Mouse (Mus musculus): ENCODE measurements around the gene Wwc1. TPM values are rescaled to one million over a fixed set of nuclear protein-coding genes. Genes with fewer than 3 reads are reported as not detected.

Wwc1 gene
- polyA plus RNA-seq, 1 experiment from 2014 or later = 7.8 TPM

GRCm38 (mm10) chr11:35932121-35932885, 48.0 kb downstream of the Wwc1 start:
- no peak overlapping the region for H3K4me2 ChIP-seq (ENCODE audit: low read depth, low read length)
- ATAC-seq (ENCODE audit: low read depth) = no peak
- H3K4me3 ChIP-seq (ENCODE audit: low read length) = no peak overlapping the region
- no peaks in the 10 kb centered on the region for H3K27me3 ChIP-seq (ENCODE audit: control insufficient read depth, insufficient read depth, low read depth, low read length)
- peaks cover 14% of the 10 kb centered on the region for H3K4me1 ChIP-seq (replicated peaks; ENCODE audit: control insufficient read depth, insufficient read depth, low read length)
- no peaks in the 10 kb centered on the region for H3K36me3 ChIP-seq (ENCODE audit: control insufficient read depth, insufficient read depth, low read length)
- H3K9me3 ChIP-seq (ENCODE audit: control insufficient read depth, low read length) = no peaks in the 10 kb centered on the region
- peak overlapping the region; percentile 75 for H3K27ac ChIP-seq (ENCODE audit: low read length)
- H3K9ac ChIP-seq (ENCODE audit: low read length) = no peak overlapping the region
- WGBS = 71% methylated on average over 14 of the region's 14 CpGs

DNA sequence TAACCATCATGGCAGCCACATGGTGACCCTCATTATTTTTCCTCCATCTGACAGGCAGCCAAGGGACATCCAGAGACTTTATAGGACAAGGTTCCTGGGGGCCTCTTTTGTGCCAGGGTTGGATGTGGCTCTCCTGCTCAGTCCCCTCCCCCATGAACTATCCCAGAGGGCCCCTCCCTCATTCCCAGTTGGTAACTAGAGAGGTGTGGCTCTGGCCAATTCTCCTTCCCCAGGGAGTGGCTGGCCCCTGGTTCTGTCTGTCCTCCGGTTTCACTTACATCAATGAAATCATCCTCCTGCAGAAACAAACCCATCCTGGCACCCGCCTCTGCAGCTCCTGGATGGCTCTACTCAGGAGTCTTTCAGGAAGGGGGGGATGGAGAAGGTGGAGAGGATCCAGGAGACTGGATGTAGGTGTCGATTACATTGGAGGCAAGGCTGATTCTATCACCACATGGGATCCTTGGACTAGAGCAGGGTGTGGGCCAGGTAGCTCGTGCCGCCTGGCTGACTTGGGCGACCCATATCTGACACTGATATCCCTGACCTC, 49.7 kb downstream of the Wwc1 start:
- Histone ChIP-seq H3K9me3 (ENCODE audit: control insufficient read depth, low read length) (no peaks in the 10 kb centered on the region), H3K27ac (ENCODE audit: low read length) (no peak overlapping the region), H3K4me3 (ENCODE audit: low read length) (no peak overlapping the region), H3K4me2 (ENCODE audit: low read depth, low read length) (no peak overlapping the region), H3K9ac (ENCODE audit: low read length) (no peak overlapping the region), H3K36me3 (ENCODE audit: control insufficient read depth, insufficient read depth, low read length) (no peaks in the 10 kb centered on the region), H3K4me1 (replicated peaks; ENCODE audit: control insufficient read depth, insufficient read depth, low read length) (peaks cover 12% of the 10 kb centered on the region), H3K27me3 (ENCODE audit: control insufficient read depth, insufficient read depth, low read depth, low read length) (no peaks in the 10 kb centered on the region)
- WGBS = 83% methylated on average over 6 of the region's 6 CpGs
- no peak for ATAC-seq (ENCODE audit: low read depth)

GRCm38 (mm10) chr11:35928453-35928852, 51.9 kb downstream of the Wwc1 start:
- Histone ChIP-seq H3K9me3 (ENCODE audit: control insufficient read depth, low read length) (no peaks in the 10 kb centered on the region), H3K9ac (ENCODE audit: low read length) (no peak overlapping the region), H3K4me1 (replicated peaks; ENCODE audit: control insufficient read depth, insufficient read depth, low read length) (peaks cover 17% of the 10 kb centered on the region), H3K36me3 (ENCODE audit: control insufficient read depth, insufficient read depth, low read length) (no peaks in the 10 kb centered on the region), H3K27me3 (ENCODE audit: control insufficient read depth, insufficient read depth, low read depth, low read length) (no peaks in the 10 kb centered on the region), H3K4me2 (ENCODE audit: low read depth, low read length) (no peak overlapping the region), H3K4me3 (ENCODE audit: low read length) (no peak overlapping the region), H3K27ac (ENCODE audit: low read length) (no peak overlapping the region)
- 92% methylated on average over 12 of the region's 12 CpGs for WGBS
- no peak for ATAC-seq (ENCODE audit: low read depth)

DNA sequence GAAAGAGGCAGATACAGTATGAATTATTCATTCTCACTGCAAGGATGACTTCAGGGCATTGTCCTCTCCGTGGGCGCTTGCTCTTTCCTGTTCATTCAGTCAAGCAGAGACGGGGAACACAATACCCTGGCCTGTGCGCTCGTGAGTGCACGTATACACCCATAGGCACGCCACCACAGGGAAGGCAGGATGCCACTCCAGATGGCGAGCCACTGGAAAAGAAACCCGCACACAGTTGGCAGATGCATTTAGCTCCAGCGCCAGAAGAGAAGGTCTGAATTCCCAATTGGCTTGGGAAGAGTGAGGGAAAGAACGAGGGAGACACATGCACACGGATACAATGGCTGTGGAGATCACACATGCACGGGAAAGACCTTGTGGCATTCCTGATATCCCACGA, 53.0 kb downstream of the Wwc1 start:
- no peak overlapping the region for H3K4me2 ChIP-seq (ENCODE audit: low read depth, low read length)

DNA sequence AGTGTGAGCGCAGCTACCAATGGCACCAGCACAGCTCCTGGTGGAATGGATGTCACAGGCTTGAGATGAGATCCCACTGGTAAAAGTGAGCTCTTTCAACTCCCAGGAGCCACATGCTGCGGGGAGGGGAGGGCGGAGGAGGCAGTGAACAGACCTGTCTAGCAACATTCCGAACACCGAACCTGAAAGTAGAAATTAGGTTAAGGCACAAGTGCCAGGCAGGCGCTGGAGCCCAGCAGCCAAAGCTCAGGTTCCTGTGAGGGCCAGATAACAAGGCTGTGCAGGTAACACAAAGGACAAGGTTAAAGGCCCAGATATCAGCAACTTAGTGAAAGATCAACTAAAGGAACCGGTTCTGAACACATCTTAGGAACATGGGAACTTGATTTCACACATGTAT, 54.7 kb downstream of the Wwc1 start:
- no peak overlapping the region for H3K4me3 ChIP-seq (ENCODE audit: low read length)
- no peaks in the 10 kb centered on the region for H3K9me3 ChIP-seq (ENCODE audit: control insufficient read depth, low read length)
- H3K4me2 ChIP-seq (ENCODE audit: low read depth, low read length) = no peak overlapping the region
- H3K27ac ChIP-seq (ENCODE audit: low read length) = peak overlapping the region; percentile 91
- peaks cover 37% of the 10 kb centered on the region for H3K4me1 ChIP-seq (replicated peaks; ENCODE audit: control insufficient read depth, insufficient read depth, low read length)
- no peak overlapping the region for H3K9ac ChIP-seq (ENCODE audit: low read length)
- peak; percentile 87 for ATAC-seq (ENCODE audit: low read depth)
- no peaks in the 10 kb centered on the region for H3K27me3 ChIP-seq (ENCODE audit: control insufficient read depth, insufficient read depth, low read depth, low read length)
- 51% methylated on average over 7 of the region's 7 CpGs for WGBS
- no peaks in the 10 kb centered on the region for H3K36me3 ChIP-seq (ENCODE audit: control insufficient read depth, insufficient read depth, low read length)

More for the DNA sequence above, 53.0 kb downstream of the Wwc1 start:
- H3K9ac ChIP-seq (ENCODE audit: low read length) = no peak overlapping the region
- peaks cover 24% of the 10 kb centered on the region for H3K4me1 ChIP-seq (replicated peaks; ENCODE audit: control insufficient read depth, insufficient read depth, low read length)
- no peaks in the 10 kb centered on the region for H3K9me3 ChIP-seq (ENCODE audit: control insufficient read depth, low read length)
- no peak for ATAC-seq (ENCODE audit: low read depth)
- WGBS = 73% methylated on average over 14 of the region's 14 CpGs
- no peak overlapping the region for H3K4me3 ChIP-seq (ENCODE audit: low read length)
- no peak overlapping the region for H3K27ac ChIP-seq (ENCODE audit: low read length)
- H3K36me3 ChIP-seq (ENCODE audit: control insufficient read depth, insufficient read depth, low read length) = no peaks in the 10 kb centered on the region
- no peaks in the 10 kb centered on the region for H3K27me3 ChIP-seq (ENCODE audit: control insufficient read depth, insufficient read depth, low read depth, low read length)

GRCm38 (mm10) chr11:35922205-35922873, 58.0 kb downstream of the Wwc1 start:
- Histone ChIP-seq H3K4me3 (ENCODE audit: low read length) (no peak overlapping the region), H3K9ac (ENCODE audit: low read length) (peak overlapping the region; percentile 12; the same call in 1 of the 2 replicates), H3K4me1 (replicated peaks; ENCODE audit: control insufficient read depth, insufficient read depth, low read length) (peaks cover 48% of the 10 kb centered on the region), H3K27me3 (ENCODE audit: control insufficient read depth, insufficient read depth, low read depth, low read length) (no peaks in the 10 kb centered on the region), H3K4me2 (ENCODE audit: low read depth, low read length) (peak overlapping the region; percentile 30; the same call in 1 of the 2 replicates), H3K27ac (ENCODE audit: low read length) (peak overlapping the region; percentile 88), H3K9me3 (ENCODE audit: control insufficient read depth, low read length) (no peaks in the 10 kb centered on the region), H3K36me3 (ENCODE audit: control insufficient read depth, insufficient read depth, low read length) (no peaks in the 10 kb centered on the region)
- 25% methylated on average over 12 of the region's 12 CpGs for WGBS
- ATAC-seq (ENCODE audit: low read depth) = no peak

DNA sequence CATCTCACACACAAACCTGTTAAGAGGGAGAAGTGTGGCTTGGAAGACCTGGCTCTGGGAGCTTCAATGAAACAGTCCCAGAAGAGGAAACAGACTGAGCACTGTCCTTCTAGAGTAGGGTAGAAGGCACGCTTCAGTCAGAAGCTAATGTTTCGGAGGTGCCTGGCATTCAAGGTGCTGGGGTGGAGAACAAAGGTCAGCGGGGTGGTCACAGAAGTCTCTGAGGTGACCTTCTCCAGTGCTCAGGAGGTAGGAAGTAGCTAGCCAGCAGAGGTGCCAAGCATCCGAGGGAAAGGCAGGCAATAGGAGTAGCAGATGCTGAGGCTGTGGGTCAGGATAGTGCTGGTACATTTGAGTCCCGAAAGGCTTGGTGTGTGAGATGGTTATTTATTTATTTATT, 59.6 kb downstream of the Wwc1 start:
- Histone ChIP-seq H3K4me1 (replicated peaks; ENCODE audit: control insufficient read depth, insufficient read depth, low read length) (peaks cover 54% of the 10 kb centered on the region), H3K4me2 (ENCODE audit: low read depth, low read length) (peak overlapping the region; percentile 6; the same call in 1 of the 2 replicates), H3K27ac (ENCODE audit: low read length) (peak overlapping the region; percentile 88), H3K27me3 (ENCODE audit: control insufficient read depth, insufficient read depth, low read depth, low read length) (no peaks in the 10 kb centered on the region), H3K36me3 (ENCODE audit: control insufficient read depth, insufficient read depth, low read length) (no peaks in the 10 kb centered on the region), H3K9ac (ENCODE audit: low read length) (peak overlapping the region; percentile 11; the same call in 1 of the 2 replicates), H3K9me3 (ENCODE audit: control insufficient read depth, low read length) (no peaks in the 10 kb centered on the region), H3K4me3 (ENCODE audit: low read length) (no peak overlapping the region)
- no peak for ATAC-seq (ENCODE audit: low read depth)
- 56% methylated on average over 5 of the region's 5 CpGs for WGBS

GRCm38 (mm10) chr11:35919856-35920503, 60.3 kb downstream of the Wwc1 start:
- 35% methylated on average over 9 of the region's 9 CpGs for WGBS
- Histone ChIP-seq H3K4me2 (ENCODE audit: low read depth, low read length) (peak overlapping the region; percentile 6), H3K9me3 (ENCODE audit: control insufficient read depth, low read length) (no peaks in the 10 kb centered on the region), H3K4me1 (replicated peaks; ENCODE audit: control insufficient read depth, insufficient read depth, low read length) (peaks cover 57% of the 10 kb centered on the region), H3K4me3 (ENCODE audit: low read length) (no peak overlapping the region), H3K27me3 (ENCODE audit: control insufficient read depth, insufficient read depth, low read depth, low read length) (no peaks in the 10 kb centered on the region), H3K36me3 (ENCODE audit: control insufficient read depth, insufficient read depth, low read length) (no peaks in the 10 kb centered on the region), H3K9ac (ENCODE audit: low read length) (peak overlapping the region; percentile 11), H3K27ac (ENCODE audit: low read length) (peak overlapping the region; percentile 88)
- ATAC-seq (ENCODE audit: low read depth) = peak; percentile 69

- H3K27me3 ChIP-seq (ENCODE audit: control insufficient read depth, insufficient read depth, low read depth, low read length) = no peaks in the 10 kb centered on the region
- no peak overlapping the region for H3K9ac ChIP-seq (ENCODE audit: low read length)
- no peak overlapping the region for H3K4me2 ChIP-seq (ENCODE audit: low read depth, low read length)
- 48% methylated on average over 2 of the region's 2 CpGs for WGBS
- no peaks in the 10 kb centered on the region for H3K36me3 ChIP-seq (ENCODE audit: control insufficient read depth, insufficient read depth, low read length)
- ATAC-seq (ENCODE audit: low read depth) = no peak
- no peaks in the 10 kb centered on the region for H3K9me3 ChIP-seq (ENCODE audit: control insufficient read depth, low read length)
- H3K27ac ChIP-seq (ENCODE audit: low read length) = peak overlapping the region; percentile 88
- H3K4me1 ChIP-seq (replicated peaks; ENCODE audit: control insufficient read depth, insufficient read depth, low read length) = peaks cover 52% of the 10 kb centered on the region
- H3K4me3 ChIP-seq (ENCODE audit: low read length) = no peak overlapping the region
Observed at GRCm38 (mm10) chr11:35919383-35919782, 60.9 kb downstream of the Wwc1 start.

All from lung, embryonic 16.5 days (tissue).